Mouse (Mus musculus): ENCODE data around the gene Btf3. TPM values are rescaled to one million over a fixed set of nuclear protein-coding genes. Genes with fewer than 3 reads are reported as not detected.
A peak's percentile ranks its signal among the peaks of the same experiment; 100 is the strongest.

The Btf3 gene
- polyA plus RNA-seq, 1 experiment = 162 TPM

- Histone ChIP-seq H3K4me3 (replicated peaks; ENCODE audit: extremely low read depth, low read depth, low read length) (no peak overlapping the region), H3K4me1 (ENCODE audit: control insufficient read depth, insufficient read depth, low read length) (peaks cover 10% of the 10 kb centered on the region; the same call in 1 of the 2 replicates)
- TF ChIP-seq POLR2A (IDR thresholded peaks at IDR 0.05; ENCODE audit: borderline replicate concordance, extremely low read depth, low read depth, low read length) (no peak), CTCF (IDR thresholded peaks at IDR 0.05; ENCODE audit: insufficient read depth, low read length) (no peak)
- 18% methylated on average over 18 of the region's 18 CpGs for WGBS
- DNase-seq = no peak
These were observed 40.9 kb upstream of the Btf3 start for GRCm38 (mm10) chr13:98357433-98358423.

DNA sequence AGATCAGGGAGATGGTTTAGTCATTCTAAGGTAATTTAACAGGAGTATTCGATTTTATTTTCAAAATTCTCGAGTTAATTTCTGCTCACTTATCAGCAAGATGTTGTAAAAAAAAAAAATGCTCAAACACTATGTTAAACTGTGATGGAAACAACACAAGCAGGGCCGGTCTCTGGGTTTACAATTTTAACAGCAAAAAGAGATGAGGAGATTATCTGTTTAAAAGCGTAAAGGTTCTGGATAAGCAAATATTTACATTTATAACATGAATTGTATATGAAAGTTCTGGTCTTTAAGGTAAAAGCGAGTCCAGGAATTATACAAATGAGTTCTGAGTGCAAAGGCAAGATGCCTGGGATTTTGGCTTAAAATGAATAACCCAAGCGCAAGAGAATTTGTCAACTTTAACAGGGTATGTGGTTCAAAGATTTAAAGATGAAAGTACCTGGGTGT lies 40.2 kb upstream of the Btf3 start:
- Histone ChIP-seq H3K4me3 (replicated peaks; ENCODE audit: extremely low read depth, low read depth, low read length) (no peak overlapping the region), H3K4me1 (ENCODE audit: control insufficient read depth, insufficient read depth, low read length) (peaks cover 10% of the 10 kb centered on the region; the same call in 1 of the 2 replicates)
- TF ChIP-seq CTCF (IDR thresholded peaks at IDR 0.05; ENCODE audit: insufficient read depth, low read length) (no peak), POLR2A (IDR thresholded peaks at IDR 0.05; ENCODE audit: borderline replicate concordance, extremely low read depth, low read depth, low read length) (no peak)
- 27% methylated on average over 6 of the region's 6 CpGs for WGBS
- no peak for DNase-seq

DNA sequence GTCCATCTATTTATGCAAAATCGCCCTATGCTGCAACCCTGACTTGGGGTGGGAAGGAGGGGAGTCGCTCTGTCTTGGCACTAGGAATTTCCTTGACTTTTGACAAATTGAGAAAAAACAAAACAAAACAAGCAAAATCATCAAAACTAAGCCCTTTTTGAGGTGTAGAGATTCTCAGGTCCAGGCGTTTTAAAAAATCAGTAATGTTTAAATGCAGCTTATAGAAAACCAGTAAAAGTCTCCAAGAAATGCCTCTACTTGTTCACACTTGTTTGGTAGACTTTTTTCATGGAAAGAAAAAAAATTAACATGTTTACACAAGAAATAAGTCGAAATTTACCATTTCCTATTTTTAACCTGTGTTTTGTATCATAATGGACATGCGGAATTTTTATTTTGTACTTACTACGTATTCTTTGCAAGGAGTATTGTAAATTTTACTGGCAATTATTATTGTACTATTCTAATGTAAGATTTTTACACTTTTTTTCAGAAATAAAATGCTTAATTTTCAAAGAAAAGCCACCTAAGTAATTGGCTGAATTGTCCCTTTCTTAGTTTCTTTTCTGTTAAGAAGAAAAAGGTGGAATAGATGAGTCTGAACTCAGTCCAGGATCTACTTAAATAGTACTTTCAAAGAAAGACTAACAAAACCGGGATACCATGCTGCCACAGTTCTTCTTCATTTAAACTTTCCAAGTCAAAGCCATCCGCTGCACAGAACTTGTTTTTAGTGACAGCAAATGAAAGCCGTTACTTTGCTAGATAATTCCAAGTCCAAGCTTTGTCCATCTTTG lies 39.6 kb upstream of the Btf3 start:
- H3K4me3 ChIP-seq (replicated peaks; ENCODE audit: extremely low read depth, low read depth, low read length) = no peak overlapping the region
- TF ChIP-seq CTCF (IDR thresholded peaks at IDR 0.05; ENCODE audit: insufficient read depth, low read length) (no peak), POLR2A (IDR thresholded peaks at IDR 0.05; ENCODE audit: borderline replicate concordance, extremely low read depth, low read depth, low read length) (no peak)
- H3K4me1 ChIP-seq (ENCODE audit: control insufficient read depth, insufficient read depth, low read length) = peaks cover 10% of the 10 kb centered on the region; the same call in 1 of the 2 replicates
- DNase-seq = no peak
- WGBS = 18% methylated on average over 9 of the region's 9 CpGs

- H3K4me1 ChIP-seq (ENCODE audit: control insufficient read depth, insufficient read depth, low read length) = peaks cover 10% of the 10 kb centered on the region; the same call in 1 of the 2 replicates
- peak; percentile 25 for DNase-seq
- H3K4me3 ChIP-seq (replicated peaks; ENCODE audit: extremely low read depth, low read depth, low read length) = no peak overlapping the region
- TF ChIP-seq POLR2A (IDR thresholded peaks at IDR 0.05; ENCODE audit: borderline replicate concordance, extremely low read depth, low read depth, low read length) (no peak), CTCF (IDR thresholded peaks at IDR 0.05; ENCODE audit: insufficient read depth, low read length) (no peak)
- WGBS = 2% methylated on average over 54 of the region's 81 CpGs
These were observed 38.8 kb upstream of the Btf3 start for GRCm38 (mm10) chr13:98355559-98356111.

DNA sequence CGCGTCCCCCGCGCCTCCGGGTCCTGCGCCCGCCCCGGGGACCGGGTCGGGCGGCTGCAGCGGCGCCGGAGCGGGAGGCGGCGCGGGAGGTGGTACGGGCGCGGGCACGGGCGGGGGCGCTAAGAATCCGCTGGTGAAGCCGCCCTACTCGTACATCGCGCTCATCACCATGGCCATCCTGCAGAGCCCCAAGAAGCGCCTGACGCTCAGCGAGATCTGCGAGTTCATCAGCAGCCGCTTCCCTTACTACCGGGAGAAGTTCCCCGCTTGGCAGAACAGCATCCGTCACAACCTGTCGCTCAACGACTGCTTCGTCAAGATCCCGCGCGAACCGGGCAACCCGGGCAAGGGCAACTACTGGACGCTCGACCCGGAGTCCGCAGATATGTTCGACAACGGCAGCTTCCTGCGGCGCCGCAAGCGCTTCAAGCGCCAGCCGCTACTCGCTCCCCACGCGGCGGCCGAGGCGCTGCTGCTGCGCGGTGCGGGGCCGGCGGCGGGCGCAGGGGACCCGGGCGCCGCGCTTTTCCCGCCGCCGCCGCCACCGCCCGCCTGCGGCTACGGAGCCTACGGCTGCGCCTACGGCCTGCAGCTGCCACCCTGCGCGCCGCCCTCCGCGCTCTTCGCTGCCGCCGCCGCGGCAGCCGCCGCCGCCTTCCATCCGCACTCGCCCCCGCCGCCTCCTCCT lies 38.2 kb upstream of the Btf3 start:
- Histone ChIP-seq H3K4me1 (ENCODE audit: control insufficient read depth, insufficient read depth, low read length) (peaks cover 10% of the 10 kb centered on the region; the same call in 1 of the 2 replicates), H3K4me3 (replicated peaks; ENCODE audit: extremely low read depth, low read depth, low read length) (no peak overlapping the region)
- no peak for TF ChIP-seq POLR2A (IDR thresholded peaks at IDR 0.05; ENCODE audit: borderline replicate concordance, extremely low read depth, low read depth, low read length)
- no peak for TF ChIP-seq CTCF (IDR thresholded peaks at IDR 0.05; ENCODE audit: insufficient read depth, low read length)
- under 1% methylated on average over 87 of the region's 102 CpGs for WGBS
- peak; percentile 35 for DNase-seq

DNA sequence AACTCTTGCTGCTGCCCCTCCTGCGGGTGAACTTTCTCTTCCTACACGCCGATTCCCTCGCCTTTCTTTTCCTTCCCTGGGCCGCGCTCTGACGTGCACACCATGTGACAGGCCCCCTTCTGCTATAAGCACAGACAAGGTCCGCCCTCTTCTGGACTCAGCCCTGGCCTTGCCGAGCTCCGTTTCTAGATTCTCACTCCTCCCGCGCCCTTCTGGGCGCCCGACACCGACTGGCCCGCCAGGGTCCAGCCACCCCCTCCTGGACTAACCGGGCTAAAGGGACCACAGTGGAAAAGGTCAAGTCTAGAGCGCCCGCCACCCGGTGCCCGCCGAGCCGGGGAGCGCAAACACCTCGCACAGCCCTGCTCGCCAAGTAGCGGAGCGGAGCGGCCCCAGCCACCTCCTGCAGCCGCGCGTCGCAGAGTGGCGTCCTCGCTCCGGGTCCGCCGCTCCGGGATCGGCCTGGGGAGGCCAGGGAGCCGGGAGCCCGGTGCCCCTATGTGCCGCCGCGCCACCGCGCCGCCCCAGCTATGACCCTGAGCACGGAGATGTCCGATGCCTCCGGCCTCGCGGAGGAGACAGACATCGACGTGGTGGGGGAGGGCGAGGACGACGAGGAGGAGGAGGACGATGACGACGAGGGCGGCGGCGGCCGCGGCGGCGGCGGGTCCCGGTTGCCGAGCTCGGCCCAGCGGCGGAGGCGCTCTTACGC lies 37.4 kb upstream of the Btf3 start, which contains the start of gene Foxd1:
Gene Foxd1 (plus strand): TSS at position 153 of the 712 bp plus-strand sequence.
- no peak for TF ChIP-seq POLR2A (IDR thresholded peaks at IDR 0.05; ENCODE audit: borderline replicate concordance, extremely low read depth, low read depth, low read length)
- no peak for TF ChIP-seq CTCF (IDR thresholded peaks at IDR 0.05; ENCODE audit: insufficient read depth, low read length)
- Histone ChIP-seq H3K4me3 (replicated peaks; ENCODE audit: extremely low read depth, low read depth, low read length) (peak within 1 kb of the TSS; percentile 21), H3K4me1 (ENCODE audit: control insufficient read depth, insufficient read depth, low read length) (peaks cover 10% of the 10 kb centered on the region; the same call in 1 of the 2 replicates)
- WGBS = under 1% methylated on average over 72 of the region's 76 CpGs
- DNase-seq = peak; percentile 24

- peak; percentile 35 for DNase-seq
These were observed 36.9 kb upstream of the Btf3 start for GRCm38 (mm10) chr13:98353709-98354089.

GRCm38 (mm10) chr13:98352381-98352975 lies 35.7 kb upstream of the Btf3 start:
- DNase-seq = no peak
- no peak overlapping the region for H3K4me3 ChIP-seq (replicated peaks; ENCODE audit: extremely low read depth, low read depth, low read length)
- TF ChIP-seq CTCF (IDR thresholded peaks at IDR 0.05; ENCODE audit: insufficient read depth, low read length) (no peak), POLR2A (IDR thresholded peaks at IDR 0.05; ENCODE audit: borderline replicate concordance, extremely low read depth, low read depth, low read length) (no peak)
- peaks cover 10% of the 10 kb centered on the region; the same call in 1 of the 2 replicates for H3K4me1 ChIP-seq (ENCODE audit: control insufficient read depth, insufficient read depth, low read length)
- WGBS = 15% methylated on average over 14 of the region's 14 CpGs

More at GRCm38 (mm10) chr13:98353709-98354089, 36.9 kb upstream of the Btf3 start:
- WGBS = 4% methylated on average over 13 of the region's 13 CpGs
- H3K4me3 ChIP-seq (replicated peaks; ENCODE audit: extremely low read depth, low read depth, low read length) = peak overlapping the region; percentile 3
- peaks cover 10% of the 10 kb centered on the region; the same call in 1 of the 2 replicates for H3K4me1 ChIP-seq (ENCODE audit: control insufficient read depth, insufficient read depth, low read length)
- TF ChIP-seq POLR2A (IDR thresholded peaks at IDR 0.05; ENCODE audit: borderline replicate concordance, extremely low read depth, low read depth, low read length) (no peak), CTCF (IDR thresholded peaks at IDR 0.05; ENCODE audit: insufficient read depth, low read length) (no peak)
